Mouse (Mus musculus) A20 (cell line): ENCODE measurements at regions not wholly inside any gene's neighbourhood (a gene's known extent, or its start where the extent isn't known, plus 50 kb on each side); places are given as distances from the start of the nearest gene placed in this dataset.
"Not testable (repeated sequence)": the region's sequence is repeated elsewhere in the genome, so short reads cannot be mapped to it uniquely, and the experiment has no call there.

Experiments
- DNase-seq: peaks from one replicate; pipeline ENCODE4 v3.0.0-alpha.2; 2011; ENCODE audit warnings: low read depth, low spot score

DNA sequence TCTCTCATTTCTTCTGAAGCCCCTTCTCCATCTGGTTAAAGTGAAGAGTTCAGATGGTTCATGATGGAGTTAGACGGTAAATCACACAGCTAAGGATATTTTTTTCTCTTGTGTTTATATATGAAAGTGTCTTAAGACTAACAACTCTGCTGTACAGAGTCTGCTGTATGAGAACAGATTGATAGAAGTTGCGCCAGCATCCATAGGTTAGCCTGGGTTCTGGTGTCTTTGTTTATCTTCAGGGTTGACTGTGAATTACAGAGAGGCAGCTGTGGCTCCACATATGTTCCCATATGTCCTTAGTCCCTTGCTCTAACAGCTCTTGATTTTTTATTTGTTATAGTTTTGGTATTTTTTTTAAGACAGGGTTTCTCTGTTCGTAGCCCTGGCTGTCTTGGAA, 334.9 kb upstream of the Api5 start:
- no peak for DNase-seq

DNA sequence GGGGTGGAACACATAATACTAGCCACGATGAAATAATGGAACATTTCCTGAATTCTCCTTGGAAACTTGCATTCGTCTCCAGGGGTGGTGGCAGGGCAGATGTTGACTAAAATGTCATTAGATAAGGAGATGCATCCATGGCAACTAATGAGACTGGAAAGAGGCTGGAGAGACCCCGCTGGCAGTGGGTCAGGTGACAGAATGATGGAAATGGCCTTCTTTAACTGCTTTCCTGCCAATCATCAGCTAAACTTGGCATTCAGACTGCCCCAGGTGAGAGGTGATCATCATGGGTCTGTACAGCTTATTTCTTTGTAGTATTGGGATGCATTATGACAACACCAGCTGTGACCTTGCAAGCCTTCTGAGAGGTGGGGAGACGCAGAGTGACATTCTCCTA, 334.3 kb upstream of the Api5 start:
- DNase-seq = no peak

DNA sequence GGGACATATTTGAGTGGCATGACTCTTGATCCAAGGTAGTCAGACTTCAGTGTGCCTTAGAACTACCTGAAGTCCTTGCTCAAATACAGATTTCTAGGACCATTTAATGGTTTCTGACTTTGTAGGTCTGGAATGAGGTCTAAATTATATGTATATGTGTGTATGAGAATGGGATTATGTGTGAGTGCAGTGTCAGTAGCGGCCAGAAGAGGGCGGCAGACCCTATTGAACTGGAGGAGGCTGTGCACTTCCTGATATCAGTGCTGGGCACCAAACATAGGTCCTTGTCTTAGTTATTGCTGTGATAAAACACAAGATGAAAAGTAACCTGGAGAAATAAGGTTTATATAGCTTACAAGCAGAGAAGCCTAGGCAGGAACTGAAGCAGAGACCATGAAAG, 328.6 kb upstream of the Api5 start:
- DNase-seq = peak; percentile 2

DNA sequence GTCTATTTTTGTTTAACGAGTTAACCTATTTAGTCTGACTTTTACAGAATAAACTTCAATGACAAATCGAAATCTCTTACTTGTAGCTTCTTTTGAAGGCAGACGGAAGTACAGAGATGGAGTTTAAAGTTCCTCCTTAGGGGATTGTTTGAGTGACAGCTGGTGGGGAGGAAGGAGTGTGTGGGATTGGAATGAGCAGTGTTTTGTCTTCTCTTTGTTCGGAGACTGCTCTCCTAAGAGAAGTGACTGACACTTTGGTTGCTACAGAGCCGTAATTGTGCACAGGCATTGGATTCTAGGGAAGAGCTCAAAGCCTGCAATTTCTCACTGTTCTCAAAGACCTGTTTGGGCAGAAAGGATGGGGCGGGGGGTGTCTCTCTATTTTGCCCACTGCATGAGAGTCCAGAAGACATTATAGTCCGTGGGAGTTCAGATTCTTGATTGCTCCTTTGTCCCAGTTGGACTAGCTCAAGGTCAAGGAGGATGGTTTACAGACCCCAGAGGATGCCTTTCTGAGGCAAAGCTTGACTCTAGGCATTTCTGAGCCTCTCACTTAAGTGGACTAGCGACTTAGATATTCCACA, 327.0 kb upstream of the Api5 start:
- no peak for DNase-seq

DNA sequence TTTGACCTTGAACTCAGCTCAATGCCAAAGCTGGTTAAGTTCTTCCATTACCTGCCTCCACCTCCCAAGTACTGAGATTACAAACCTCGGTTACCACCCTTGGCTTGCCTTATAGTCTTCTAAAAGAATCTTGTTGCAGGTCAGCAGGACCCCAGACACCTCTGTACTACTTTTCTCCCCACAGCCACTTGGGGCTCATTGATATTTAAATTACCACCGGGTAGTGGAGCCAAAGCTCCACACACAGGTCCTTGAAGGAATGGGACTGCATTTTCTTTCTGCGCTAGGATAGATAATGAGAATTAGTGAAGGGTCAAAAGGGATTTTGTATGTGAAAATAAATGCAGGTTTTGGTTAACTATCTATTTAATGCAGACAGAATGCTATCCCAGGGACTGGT, 326.5 kb upstream of the Api5 start:
- DNase-seq = no peak

DNA sequence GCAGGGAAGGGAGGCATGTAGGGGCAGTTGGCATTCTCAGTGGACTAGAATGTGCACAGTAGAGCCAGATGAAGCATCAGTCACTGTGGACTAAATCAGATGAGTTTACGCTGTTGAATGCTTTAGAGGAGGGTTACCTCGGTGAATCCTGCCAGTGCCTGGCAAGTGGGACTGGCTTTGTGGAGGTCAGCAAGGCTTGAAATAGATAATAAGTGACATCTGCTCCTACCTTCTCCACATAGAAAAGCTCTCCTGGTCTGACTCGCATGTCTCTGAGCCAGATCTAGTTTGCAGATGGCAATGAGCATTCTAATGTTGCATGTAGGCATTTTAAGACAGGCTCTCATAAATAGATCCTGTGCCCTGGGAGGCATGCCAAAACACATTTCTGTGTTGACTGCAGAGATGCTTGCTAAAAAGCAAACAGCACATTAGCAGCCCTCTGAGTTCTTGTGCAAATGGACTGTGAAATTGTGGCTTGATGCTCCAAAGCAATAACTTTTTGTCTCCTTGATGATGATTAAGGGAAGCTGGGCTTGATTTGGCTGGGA, 310.3 kb upstream of the Api5 start:
- no peak for DNase-seq

DNA sequence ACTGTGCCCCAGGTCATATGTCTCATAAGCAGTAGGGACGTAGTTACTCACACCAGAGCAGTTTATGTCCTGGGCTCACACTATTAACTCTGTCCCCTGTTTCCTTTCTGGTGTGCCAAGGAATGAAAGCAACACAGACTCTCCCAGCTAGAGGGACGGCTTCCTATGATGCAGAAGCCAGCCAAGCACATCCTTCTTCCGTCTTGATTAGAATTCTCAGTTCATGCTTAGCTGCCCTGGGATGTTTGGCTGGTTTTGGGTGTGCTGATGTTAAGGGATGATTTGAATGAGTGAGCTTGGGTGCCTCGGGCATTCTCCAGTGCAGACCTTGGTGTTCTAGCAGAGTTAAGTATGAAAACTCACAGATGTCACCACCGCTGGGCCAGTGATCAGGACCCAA, 291.9 kb upstream of the Api5 start:
- DNase-seq = no peak

DNA sequence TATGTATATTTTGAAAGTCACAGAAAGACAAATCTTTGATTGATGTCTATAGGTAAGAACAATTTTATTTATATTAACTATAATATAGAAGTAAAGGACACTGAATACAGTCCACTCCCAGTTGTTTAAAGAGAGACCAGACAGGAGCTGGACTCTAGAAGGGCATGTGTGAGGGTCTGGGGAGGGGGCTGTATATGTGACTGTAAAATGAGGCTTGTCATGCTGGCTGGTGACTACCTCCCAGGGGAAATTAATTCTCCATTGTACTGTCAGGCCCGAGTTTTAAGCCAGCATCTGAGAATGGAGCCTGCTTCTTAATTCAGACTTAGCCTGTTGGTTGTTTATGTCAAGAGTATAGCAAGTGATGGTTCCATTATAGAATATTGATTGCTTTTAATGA, 261.4 kb upstream of the Api5 start:
- DNase-seq = no peak

DNA sequence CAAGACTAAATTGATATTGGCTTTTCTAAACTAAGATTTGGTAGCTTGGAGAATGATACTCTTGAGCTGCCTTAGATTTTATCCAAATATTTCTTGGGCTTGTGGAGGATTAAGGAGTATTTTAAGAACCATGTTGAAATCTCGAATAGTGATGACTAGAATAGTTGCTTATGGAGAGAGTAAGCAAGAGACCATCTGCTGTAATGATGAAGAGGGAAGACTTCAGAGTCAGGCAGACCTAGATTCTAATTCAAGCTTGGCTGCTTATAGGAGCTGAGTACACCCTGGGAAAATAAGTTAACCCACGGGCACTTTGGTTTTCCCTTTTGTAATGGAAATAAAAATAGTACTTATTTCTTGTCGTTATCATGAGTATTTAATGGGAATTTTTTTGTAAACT, 257.3 kb upstream of the Api5 start:
- no peak for DNase-seq

DNA sequence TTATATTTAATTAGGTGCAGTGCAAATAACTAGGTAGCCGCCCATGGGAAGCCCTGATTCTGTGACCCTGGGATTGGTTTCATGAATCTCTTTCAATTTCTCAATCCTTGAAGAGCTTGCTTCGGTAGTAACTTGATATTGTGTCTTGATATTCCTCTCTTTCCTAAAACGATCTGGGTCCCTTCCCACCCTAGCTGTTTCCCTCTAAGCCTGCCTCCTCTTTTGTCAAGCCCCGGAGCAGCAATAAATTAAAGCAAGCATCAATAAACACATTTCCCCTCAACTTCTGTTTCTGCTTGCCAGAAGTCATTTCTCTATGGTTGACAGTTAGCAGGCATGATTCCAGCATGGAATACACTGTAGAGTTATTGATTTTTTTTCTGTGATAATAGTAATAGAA, 252.6 kb upstream of the Api5 start:
- no peak for DNase-seq

DNA sequence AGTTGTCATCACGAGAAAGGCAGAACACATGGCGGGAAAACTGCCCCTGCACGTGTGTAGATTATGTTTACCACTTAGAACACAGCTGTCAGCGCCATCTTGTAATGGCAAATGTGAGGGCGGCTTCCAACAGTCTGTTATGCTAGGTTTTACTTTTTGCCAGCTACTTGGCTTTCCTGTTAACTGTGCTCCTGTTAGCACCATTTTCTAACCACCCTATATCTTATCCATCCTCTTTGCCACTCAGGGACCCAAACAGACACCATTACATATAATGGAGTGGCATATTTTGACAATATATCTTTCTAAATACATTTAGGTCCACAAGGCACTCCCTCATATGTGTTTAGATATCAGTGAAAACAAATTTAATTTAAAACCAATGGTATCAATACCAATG, 247.7 kb upstream of the Api5 start:
- not testable (repeated sequence) for DNase-seq

DNA sequence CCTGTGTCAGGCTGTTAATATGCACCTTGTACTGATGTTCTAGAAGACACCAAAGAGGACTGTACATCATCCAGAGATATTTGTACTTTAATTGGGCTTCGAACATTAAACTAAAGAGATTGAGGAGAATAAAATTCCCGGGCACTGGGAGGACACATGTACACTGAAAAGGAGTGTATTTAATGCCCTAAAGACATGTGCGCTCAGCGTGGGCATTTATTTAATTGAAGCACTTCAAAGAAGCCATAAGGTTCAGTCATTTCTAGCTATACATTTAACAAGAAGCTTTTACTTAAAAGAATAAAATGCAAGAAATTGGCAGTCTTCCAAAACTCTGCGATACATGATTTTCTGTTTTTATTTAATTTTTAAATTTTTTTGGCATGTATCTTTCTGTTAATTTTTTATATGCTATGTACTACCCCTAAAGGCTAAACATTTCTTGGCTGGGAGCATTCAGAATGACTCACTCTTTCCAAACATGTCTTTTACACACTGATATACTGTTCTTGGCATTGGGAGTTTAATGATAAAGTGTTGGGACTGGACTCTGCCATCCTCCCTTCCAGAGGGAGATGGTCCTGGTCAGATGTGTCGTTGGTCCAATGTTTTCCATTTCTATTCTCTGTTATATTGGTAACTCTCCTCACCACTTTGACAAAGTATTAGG, 242.3 kb upstream of the Api5 start:
- no peak for DNase-seq

DNA sequence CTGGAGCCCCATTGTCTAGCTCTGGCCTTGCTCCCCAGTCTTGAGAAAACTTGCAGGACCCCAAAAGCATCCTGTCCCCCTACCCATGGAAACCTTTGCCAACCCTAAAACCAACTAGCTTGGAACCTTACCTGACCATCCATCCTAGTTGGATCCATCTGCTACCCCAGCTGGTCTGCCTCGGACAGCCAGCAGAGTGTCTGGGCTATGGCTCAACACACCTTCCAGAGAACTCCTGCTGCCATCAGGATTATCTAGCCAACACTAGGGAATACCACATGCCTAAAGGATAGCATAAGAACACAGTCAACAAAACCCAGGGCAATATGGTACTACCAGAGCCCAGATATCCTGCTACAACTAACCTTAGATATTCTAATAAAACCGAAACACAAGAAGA, 227.9 kb upstream of the Api5 start:
- DNase-seq = no peak

DNA sequence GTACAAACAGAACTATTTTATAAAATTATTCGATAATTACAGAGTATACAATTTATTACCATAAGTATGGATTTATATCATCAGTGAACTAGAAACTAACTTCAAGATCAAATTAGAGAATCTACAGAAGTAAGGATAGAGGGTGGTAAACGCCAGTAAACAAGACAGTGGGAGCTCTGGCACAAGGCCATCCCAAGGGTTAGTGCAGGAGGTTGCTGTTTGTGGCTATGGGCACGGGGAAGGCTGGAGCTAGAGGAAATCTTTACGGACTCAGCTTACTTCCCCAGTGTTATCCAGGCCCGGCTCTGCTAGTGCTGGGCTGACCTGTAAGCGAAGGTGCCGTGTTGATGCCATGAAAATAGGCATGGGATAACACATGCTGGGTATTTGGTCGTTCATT, 220.5 kb upstream of the Api5 start:
- no peak for DNase-seq
